Mouse (Mus musculus) ES-CJ7 (cell line): ENCODE results near the gene Mdfic.

Source experiments
- DNase-seq: peaks from one replicate; pipeline ENCODE4 v3.0.0; 2011; ENCODE audit warnings: low read depth, low spot score

Gene Mdfic

DNA sequence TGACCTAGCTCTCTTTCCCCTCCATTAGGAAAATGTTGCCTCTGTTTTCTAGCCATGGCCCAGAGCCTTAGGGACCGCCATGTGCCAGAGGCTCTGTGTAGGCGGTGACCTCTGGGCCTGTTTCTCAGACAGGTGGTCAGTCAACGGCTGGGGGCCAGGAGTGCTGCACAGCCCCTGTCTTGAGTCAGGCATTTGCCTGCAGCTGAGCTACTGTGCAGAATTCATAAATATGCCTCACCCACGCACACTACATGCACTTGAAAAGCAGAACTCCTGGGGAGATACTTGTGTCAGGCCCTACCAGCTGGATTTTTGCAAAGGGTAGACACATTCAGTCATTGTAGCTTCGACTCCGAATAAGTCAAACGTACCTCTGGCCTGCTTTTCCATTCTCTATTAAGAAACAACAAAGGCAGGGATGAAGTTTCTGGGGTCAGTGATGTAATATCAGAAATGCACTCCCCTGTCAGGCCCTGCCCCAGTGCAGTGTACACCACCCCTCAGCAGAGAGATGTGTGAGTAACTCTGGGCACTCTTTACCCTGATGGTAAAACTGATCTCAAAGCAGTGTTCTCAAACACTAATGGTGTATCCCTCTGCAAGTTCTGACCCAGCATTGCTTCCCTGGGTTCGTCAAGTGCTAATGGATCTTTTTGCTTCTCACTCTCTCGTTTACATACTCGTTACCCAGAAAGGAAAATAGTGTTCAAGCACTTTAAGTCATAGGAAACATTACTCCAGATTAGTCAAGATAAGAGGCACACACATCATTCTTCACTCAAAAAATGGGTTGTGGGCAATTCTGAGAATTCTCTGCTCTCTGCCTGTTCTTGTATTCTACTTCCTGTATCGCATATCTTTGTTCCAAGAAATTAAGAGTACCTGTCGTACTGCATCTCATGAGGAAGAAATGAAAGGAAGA, 72.5 kb downstream of the Mdfic start:
- DNase-seq = no peak

DNA sequence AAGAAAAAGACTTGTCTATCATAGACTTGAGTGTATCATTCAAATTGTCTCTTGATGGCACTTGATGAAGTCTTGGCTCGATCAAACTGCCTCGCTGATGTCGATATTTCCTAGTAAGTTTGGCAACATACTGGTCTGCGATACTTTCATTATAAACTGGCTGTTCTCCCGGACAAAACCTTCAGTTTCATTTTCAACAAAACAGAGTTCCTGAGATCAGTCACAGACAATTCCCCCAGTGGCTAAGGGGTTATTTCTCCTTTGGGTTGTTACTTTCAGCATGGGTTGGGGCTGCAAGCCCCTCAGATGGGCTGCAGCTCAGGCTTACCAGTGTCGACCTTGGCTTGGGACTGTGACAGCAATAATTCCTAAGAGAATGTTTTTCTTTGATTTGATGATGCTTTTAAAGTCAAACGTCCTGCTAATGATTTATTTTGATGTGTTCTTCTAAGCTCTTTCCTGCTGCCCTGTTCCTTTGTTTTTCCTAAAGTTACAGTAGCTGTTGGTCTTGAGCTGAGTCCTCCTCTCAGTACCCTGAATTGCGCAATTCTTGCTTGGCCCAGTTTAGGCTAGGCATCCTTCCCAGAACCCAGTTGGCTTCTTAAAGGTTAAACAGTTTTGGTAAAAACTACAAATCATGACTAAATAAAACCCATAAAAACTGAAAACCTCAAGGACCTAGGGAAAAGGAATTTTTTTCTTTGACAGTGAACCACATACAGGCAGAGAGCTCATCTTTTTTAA, 73.3 kb downstream of the Mdfic start:
- no peak for DNase-seq

DNA sequence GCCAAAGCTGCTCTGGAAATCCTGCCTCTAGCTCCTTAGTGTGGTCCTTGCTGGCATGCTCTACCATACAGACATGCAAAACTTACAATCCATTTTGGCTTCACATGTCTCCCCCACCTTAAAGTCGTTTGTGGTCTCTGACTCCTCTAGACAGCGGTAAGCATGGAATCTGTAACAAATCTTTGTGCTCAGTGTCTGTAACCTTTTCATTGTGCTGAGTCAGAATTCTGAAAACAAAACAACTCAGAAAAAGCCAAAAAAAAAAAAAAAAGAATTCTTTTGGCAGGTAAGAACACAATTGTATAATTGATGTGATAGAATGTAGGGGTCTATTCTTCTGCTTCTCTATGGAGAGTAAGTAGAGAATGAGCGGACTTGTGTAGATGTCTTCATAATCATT, 74.3 kb downstream of the Mdfic start:
- DNase-seq = no peak

DNA sequence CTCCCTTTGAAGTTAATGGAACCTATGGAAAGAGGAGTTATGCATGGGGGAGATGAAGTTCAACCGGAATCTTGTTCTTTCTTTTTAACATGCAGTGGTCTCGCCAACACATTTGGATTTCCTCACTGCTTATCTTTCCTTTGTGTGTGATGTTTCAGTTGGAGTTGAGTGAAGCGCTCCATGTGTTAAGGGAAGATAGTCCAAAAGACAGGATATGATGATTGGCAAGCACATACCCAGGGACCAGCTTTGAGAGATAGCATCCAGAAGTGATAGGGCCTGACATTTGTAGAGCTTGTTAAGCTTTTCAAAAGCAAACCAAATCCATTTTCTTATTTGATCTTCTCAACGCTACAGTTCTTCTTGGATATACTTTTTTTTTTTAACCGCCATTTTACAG, 86.9 kb downstream of the Mdfic start:
- no peak for DNase-seq

DNA sequence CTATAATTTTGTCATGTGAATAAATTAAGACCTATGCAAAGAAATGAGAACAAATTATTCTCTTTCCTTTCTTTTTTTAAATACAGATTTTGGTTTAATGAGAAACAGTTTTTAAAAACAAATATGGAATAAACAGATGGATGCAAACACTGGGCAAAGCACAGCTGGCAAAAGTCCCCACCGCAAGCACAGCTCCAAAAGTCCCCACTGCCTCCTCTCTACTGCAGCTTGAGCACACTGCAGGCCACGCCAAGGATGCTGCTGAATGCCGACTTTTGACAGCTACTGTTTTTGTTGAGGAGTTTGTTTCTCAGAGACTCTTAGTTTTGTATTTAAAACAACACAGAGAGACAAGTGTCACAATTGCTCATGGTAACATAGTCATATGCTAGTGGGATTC, 104.8 kb downstream of the Mdfic start:
- no peak for DNase-seq

DNA sequence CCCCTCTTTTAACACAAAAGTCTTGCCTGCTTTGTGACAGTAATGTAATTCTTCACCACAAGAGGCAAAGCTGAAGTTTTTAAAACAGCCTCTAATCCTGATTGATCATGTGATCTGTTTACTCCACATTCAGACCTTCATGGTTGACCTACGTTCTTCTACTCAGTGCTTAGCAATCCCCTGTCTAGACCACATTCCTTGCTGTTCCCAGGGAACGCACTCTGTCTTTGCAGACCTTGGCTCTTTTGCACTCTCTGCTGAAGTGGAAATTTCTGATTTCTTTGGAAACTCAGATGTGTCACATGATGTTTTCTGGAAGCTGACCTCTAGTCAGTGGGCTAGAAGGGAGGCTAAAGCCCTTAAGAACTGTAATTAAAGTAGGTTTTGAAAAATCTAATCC, 109.4 kb downstream of the Mdfic start:
- no peak for DNase-seq

DNA sequence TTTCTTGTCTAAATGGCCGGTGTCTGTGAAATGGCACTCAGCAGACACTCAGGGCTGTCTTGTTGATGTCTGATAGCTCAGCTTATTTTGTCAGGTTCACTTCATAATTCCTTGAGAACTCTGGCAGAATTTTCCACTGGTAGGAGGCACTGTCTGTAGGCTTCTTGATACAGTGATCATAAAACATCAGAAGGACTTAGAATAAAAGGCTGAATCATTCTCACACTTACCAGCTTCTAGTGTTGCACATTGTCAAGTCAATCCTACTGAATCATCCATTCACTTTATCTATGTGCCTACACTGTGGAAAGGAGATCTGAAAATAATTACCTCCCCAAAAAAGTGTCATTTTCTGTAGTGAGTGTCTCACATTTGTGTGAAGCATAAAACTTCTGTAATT, 110.2 kb downstream of the Mdfic start:
- no peak for DNase-seq

DNA sequence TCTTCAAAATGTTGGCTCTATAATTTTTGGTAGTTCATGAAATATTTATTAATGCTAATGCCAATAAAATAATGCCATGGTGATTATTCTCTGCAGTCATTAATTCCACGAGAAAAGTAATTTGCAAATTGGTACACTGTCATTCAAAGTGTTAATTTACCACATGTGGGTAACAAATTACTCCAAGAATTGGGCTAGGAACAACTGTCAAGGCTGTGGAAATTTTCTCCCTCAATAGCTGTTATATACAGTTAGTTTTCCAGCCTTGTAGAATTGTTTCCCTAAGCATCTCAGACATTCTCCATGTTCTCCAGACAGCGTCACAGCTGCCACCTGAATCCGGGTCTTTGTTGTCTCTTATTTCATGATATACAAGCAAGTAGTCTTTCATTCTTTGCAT, 117.2 kb downstream of the Mdfic start:
- no peak for DNase-seq

DNA sequence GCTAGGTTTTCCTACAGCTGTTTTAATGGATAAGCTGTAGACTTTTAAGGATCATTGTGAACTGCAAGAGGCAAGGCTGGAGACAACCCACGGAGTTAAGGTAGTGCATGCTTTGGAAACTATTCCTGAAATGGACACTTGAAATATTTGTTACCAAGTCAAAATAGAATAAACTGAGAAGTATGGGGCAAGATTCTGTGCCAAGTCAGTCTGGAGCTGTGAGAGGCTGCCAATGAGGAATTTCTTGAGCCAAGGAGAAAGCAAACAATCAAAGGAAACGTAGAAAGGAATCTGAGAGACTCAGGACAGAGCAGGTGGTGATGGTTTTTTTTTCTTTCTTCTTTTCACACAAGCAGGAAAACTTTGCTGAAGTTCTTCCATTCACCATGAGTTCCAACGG, 119.4 kb downstream of the Mdfic start:
- no peak for DNase-seq

DNA sequence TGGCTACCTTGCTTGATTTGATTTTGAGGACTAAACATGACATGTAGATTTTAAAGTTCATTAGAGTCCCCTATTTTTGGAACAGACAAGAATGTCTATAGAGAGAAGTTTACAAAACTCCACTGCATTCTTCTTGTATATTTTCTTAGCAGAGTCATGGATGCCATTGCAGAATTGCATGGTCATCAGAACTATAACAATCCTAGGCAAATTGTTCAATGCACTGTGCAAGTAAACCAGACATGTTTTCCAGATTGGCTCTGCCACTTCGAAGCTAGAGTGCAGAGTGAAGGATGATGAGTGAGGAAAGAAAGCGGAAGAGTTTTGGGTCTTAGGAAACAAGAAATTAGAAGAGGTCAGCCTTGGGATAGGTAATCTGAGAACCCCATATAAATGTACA, 120.0 kb downstream of the Mdfic start:
- DNase-seq = no peak

DNA sequence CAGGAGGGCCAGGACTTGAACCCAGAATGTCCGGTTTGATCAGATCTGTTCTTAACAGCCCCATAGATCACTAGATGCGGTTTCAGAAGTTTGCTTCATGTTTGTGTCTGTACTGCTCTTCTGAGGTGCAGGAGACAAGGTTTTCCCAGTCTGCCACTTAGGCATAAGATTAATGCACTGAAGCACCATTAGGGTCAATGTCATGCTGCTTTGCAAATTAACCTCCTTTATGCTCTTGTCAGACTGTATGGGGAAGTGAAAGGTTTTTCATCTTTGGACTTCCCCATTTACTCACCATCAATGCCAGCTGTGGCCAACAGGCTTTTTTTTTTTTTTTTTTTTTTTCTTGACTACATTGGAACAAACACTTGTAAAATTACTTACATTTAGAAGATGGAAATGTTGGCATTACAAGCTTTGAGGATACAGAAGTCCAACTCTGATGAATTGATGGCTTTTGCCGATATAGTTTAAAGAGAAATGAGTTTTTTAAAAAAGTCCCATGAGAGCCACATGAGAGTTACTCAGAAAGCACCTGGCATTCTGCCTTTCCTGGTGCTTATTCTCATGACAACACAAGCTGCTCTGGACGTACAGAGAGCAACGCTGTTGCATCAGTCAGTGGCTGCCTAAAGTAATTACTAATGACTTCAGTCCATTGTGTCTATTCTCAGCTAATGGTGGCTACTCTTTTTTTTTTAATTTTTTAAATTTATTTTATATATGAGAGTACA, 121.2 kb downstream of the Mdfic start:
- DNase-seq = no peak

DNA sequence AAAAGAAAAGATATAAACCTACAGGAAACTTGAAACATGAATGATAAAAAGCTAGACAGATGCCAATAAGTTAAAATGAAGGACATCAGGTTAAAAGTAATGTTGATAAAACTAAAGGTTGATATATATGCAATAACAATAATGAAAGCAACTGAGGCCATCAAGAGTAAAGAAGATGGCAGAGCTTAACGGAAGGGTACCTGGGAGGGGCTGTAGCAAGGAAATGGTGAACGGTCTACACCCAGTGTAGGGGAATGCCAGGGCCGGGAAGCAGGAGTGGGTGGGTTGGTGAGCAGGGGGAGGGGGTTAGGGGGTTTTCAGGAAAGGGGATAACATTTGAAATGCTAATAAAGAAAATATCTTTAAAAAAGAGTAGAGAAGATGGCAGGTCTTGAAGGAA, 122.8 kb downstream of the Mdfic start:
- DNase-seq = no peak

DNA sequence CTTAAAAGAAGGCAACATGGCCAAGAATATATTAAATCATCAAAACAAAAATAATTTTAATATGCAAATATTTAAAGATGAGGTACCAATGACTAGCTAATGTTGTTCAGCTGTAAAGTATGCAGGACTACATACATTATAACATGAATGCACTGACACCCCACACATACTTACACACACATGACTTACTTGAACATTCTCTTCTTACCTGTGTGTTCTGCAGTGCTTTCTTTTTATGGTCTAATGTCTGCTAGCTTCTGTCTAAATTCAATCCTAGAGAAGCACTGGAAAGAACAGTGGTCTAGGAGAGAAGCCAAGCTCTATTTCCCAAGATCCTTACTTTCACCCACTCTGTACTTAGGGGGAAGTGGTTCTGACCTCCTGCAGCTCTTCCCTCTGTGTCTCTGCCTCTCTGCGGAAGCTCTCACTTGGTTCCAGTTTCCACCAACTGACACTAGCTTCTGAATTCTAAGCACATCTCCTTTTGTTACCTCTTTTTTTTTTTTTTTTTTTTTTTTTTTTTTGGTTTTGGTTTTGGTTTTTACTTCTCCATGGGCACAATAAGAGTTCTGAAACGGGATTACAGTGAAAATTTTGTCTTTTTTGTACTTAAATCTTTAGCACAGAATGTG, 125.4 kb downstream of the Mdfic start:
- no peak for DNase-seq
